Mouse (Mus musculus) kidney, embryonic 15.5 days (tissue): Measurements from ENCODE around the gene Smc3. TPM values are rescaled to one million over a fixed set of nuclear protein-coding genes. Genes with fewer than 3 reads are reported as not detected.
"Not testable (repeated sequence)": the region's sequence is repeated elsewhere in the genome, so short reads cannot be mapped to it uniquely, and the experiment has no call there.

Experiments
- ATAC-seq: fragments of 200-750 bp; cut with Nextera tagmentation; replicated peaks from 2 replicates; pipeline ENCODE4 v1.8.0; 2017; ENCODE audit warnings: moderate TSS enrichment; ENCODE audit not compliant: low FRiP score
- H3K27ac ChIP-seq: fragments of 300-500 bp; sonication (generic); 2 replicates; pipeline ENCODE4 v1.5.1; 2015; ENCODE audit warnings: mild to moderate bottlenecking, inconsistent platforms
- H3K27me3 ChIP-seq: fragments of 300-500 bp; sonication (generic); 2 replicates; pipeline ENCODE4 v1.6.1; 2015; ENCODE audit warnings: inconsistent platforms
- H3K36me3 ChIP-seq: fragments of 300-500 bp; sonication (generic); 2 replicates; pipeline ENCODE4 v1.6.1; 2015; ENCODE audit warnings: inconsistent platforms
- H3K4me1 ChIP-seq: fragments of 300-500 bp; sonication (generic); 2 replicates; pipeline ENCODE4 v1.6.1; 2015; ENCODE audit warnings: inconsistent platforms
- H3K4me2 ChIP-seq: fragments of 300-500 bp; sonication (generic); 2 replicates; pipeline ENCODE4 v1.6.1; 2015; ENCODE audit warnings: moderate library complexity, mild to moderate bottlenecking, inconsistent platforms
- H3K4me3 ChIP-seq: fragments of 300-500 bp; sonication (generic); replicated peaks from 2 replicates; pipeline ENCODE4 v1.5.1; 2015; ENCODE audit warnings: mild to moderate bottlenecking, inconsistent platforms
- H3K9ac ChIP-seq: fragments of 300-500 bp; sonication (generic); 2 replicates; pipeline ENCODE4 v1.6.1; 2015; ENCODE audit warnings: mild to moderate bottlenecking, inconsistent platforms
- H3K9me3 ChIP-seq: fragments of 300-500 bp; sonication (generic); replicated peaks from 2 replicates; pipeline ENCODE4 v1.6.1; 2016; ENCODE audit warnings: inconsistent platforms
- WGBS: fragments of 180-500 bp; shearing (Covaris S2); methylation state at CpG from one replicate; pipeline ENCODE4 v1.1.7; 2015; ENCODE audit warnings: mixed read lengths; 5-methylcytosine and 5-hydroxymethylcytosine counted together
- polyA plus RNA-seq: library from polyadenylated mRNA; unstranded; fragments of >200 nt; fragmentation: Nextera tagmentation; extraction: Ambion mirVana; gene quantifications from 2 replicates; pipeline ENCODE4 v1.2.1, GENCODE M21; 2015

The Smc3 gene
- polyA plus RNA-seq, 1 experiment from 2014 or later, result 74.7 TPM

GRCm38 (mm10) chr19:53578597-53579252 lies 21.5 kb upstream of the Smc3 start:
- Histone ChIP-seq H3K4me1 (peaks cover 8% of the 10 kb centered on the region), H3K27me3 (no peaks in the 10 kb centered on the region), H3K36me3 (no peaks in the 10 kb centered on the region), H3K9me3 (0 out of 2 replicates have a peak, but pooled peaks cover 1% of the 10 kb centered on the region), H3K27ac (no peak overlapping the region), H3K4me3 (no peak overlapping the region), H3K4me2 (no peak overlapping the region), H3K9ac (no peak overlapping the region)
- 12% methylated on average over 8 of the region's 8 CpGs for WGBS
- 0 out of 2 replicates have a peak, but pooled peaks have one; percentile 29 for ATAC-seq

- not testable (repeated sequence) for H3K4me3 ChIP-seq, H3K4me1 ChIP-seq, H3K27me3 ChIP-seq, H3K4me2 ChIP-seq, H3K27ac ChIP-seq, H3K9ac ChIP-seq, ATAC-seq, H3K36me3 ChIP-seq
- H3K9me3 ChIP-seq, result peaks cover 17% of the 10 kb centered on the region
- 93% methylated on average over 8 of the region's 8 CpGs for WGBS
Measured at GRCm38 (mm10) chr19:53580271-53580670, 19.9 kb upstream of the Smc3 start.

GRCm38 (mm10) chr19:53587686-53588085 lies 12.5 kb upstream of the Smc3 start:
- not testable (repeated sequence) for H3K36me3 ChIP-seq, H3K4me1 ChIP-seq, H3K4me3 ChIP-seq, ATAC-seq, H3K27me3 ChIP-seq, H3K4me2 ChIP-seq, H3K27ac ChIP-seq, H3K9ac ChIP-seq
- 92% methylated on average over 3 of the region's 3 CpGs for WGBS
- H3K9me3 ChIP-seq, result peaks cover 20% of the 10 kb centered on the region

GRCm38 (mm10) chr19:53588968-53589367 lies 11.2 kb upstream of the Smc3 start, which contains the start of gene Nutf2-ps1:
Nutf2-ps1 (minus strand) TSS chr19:53589068.
- not testable (repeated sequence) for H3K36me3 ChIP-seq, H3K27me3 ChIP-seq, H3K4me1 ChIP-seq, H3K4me2 ChIP-seq, ATAC-seq, H3K4me3 ChIP-seq, H3K9ac ChIP-seq, H3K27ac ChIP-seq
- peaks cover 16% of the 10 kb centered on the region for H3K9me3 ChIP-seq
- WGBS, result 95% methylated on average over 7 of the region's 7 CpGs

- H3K36me3 ChIP-seq, result peaks cover 2% of the 10 kb centered on the region; the same call in 1 of the 2 replicates
- H3K4me3 ChIP-seq, result no peak overlapping the region
- no peak for ATAC-seq
- H3K27me3 ChIP-seq, result no peaks in the 10 kb centered on the region
- H3K27ac ChIP-seq, result no peak overlapping the region
- no peak overlapping the region for H3K9ac ChIP-seq
- WGBS, result 60% methylated on average over 7 of the region's 7 CpGs
- H3K4me1 ChIP-seq, result peaks cover 9% of the 10 kb centered on the region
- H3K9me3 ChIP-seq, result no peaks in the 10 kb centered on the region
- no peak overlapping the region for H3K4me2 ChIP-seq
Measured at GRCm38 (mm10) chr19:53596723-53597474, 3.3 kb upstream of the Smc3 start.

- Histone ChIP-seq H3K9ac (peak overlapping the region; percentile 99), H3K36me3 (peaks cover 26% of the 10 kb centered on the region), H3K27me3 (no peaks in the 10 kb centered on the region), H3K27ac (peak overlapping the region; percentile 97), H3K4me1 (peaks cover 16% of the 10 kb centered on the region), H3K4me3 (peak overlapping the region; percentile 99), H3K9me3 (no peaks in the 10 kb centered on the region), H3K4me2 (peak overlapping the region; percentile 77)
- under 1% methylated on average over 69 of the region's 82 CpGs for WGBS
- ATAC-seq, result peak; percentile 84
Measured at GRCm38 (mm10) chr19:53600549-53601362, 558 bp downstream of the Smc3 start.

- Histone ChIP-seq H3K9ac (peak overlapping the region; percentile 99), H3K9me3 (no peaks in the 10 kb centered on the region), H3K36me3 (peaks cover 30% of the 10 kb centered on the region), H3K4me3 (peak overlapping the region; percentile 99), H3K27ac (peak overlapping the region; percentile 97), H3K4me1 (peaks cover 16% of the 10 kb centered on the region), H3K4me2 (peak overlapping the region; percentile 77), H3K27me3 (no peaks in the 10 kb centered on the region)
- ATAC-seq, result no peak
- 10% methylated on average over 11 of the region's 11 CpGs for WGBS
Measured at GRCm38 (mm10) chr19:53601363-53601655, 1.1 kb downstream of the Smc3 start.

- no peak overlapping the region for H3K9ac ChIP-seq
- ATAC-seq, result peak; percentile 79
- no peak overlapping the region for H3K4me3 ChIP-seq
- peaks cover 6% of the 10 kb centered on the region for H3K4me1 ChIP-seq
- H3K9me3 ChIP-seq, result no peaks in the 10 kb centered on the region
- H3K36me3 ChIP-seq, result peaks cover 45% of the 10 kb centered on the region
- H3K27me3 ChIP-seq, result no peaks in the 10 kb centered on the region
- H3K27ac ChIP-seq, result no peak overlapping the region; the same call in 1 of the 2 replicates
- H3K4me2 ChIP-seq, result no peak overlapping the region
- WGBS, result 67% methylated on average over 6 of the region's 6 CpGs
Measured at GRCm38 (mm10) chr19:53608921-53609320, 8.7 kb downstream of the Smc3 start.

GRCm38 (mm10) chr19:53621681-53622080 lies 21.5 kb downstream of the Smc3 start:
- Histone ChIP-seq H3K9me3 (no peaks in the 10 kb centered on the region), H3K27ac (no peak overlapping the region), H3K4me1 (no peaks in the 10 kb centered on the region), H3K9ac (no peak overlapping the region), H3K4me3 (no peak overlapping the region), H3K36me3 (peaks cover 90% of the 10 kb centered on the region), H3K4me2 (no peak overlapping the region), H3K27me3 (no peaks in the 10 kb centered on the region)
- WGBS, result 94% methylated on average over 13 of the region's 13 CpGs
- no peak for ATAC-seq

- ATAC-seq, result no peak
- 92% methylated on average over 2 of the region's 2 CpGs for WGBS
- peaks cover 85% of the 10 kb centered on the region for H3K36me3 ChIP-seq
- no peaks in the 10 kb centered on the region for H3K9me3 ChIP-seq
- H3K9ac ChIP-seq, result no peak overlapping the region
- H3K4me3 ChIP-seq, result no peak overlapping the region
- no peaks in the 10 kb centered on the region for H3K27me3 ChIP-seq
- no peak overlapping the region for H3K4me2 ChIP-seq
- H3K27ac ChIP-seq, result no peak overlapping the region
- H3K4me1 ChIP-seq, result no peaks in the 10 kb centered on the region
Measured at GRCm38 (mm10) chr19:53638041-53638440, 37.8 kb downstream of the Smc3 start.

GRCm38 (mm10) chr19:53638727-53639126 lies 38.5 kb downstream of the Smc3 start:
- Histone ChIP-seq H3K9ac (no peak overlapping the region), H3K36me3 (peaks cover 85% of the 10 kb centered on the region), H3K4me1 (no peaks in the 10 kb centered on the region), H3K4me3 (no peak overlapping the region), H3K9me3 (no peaks in the 10 kb centered on the region), H3K4me2 (no peak overlapping the region), H3K27ac (no peak overlapping the region), H3K27me3 (no peaks in the 10 kb centered on the region)
- WGBS, result 91% methylated on average over 8 of the region's 8 CpGs
- no peak for ATAC-seq
